Mouse (Mus musculus): ENCODE data around the gene Mical3.

DNA sequence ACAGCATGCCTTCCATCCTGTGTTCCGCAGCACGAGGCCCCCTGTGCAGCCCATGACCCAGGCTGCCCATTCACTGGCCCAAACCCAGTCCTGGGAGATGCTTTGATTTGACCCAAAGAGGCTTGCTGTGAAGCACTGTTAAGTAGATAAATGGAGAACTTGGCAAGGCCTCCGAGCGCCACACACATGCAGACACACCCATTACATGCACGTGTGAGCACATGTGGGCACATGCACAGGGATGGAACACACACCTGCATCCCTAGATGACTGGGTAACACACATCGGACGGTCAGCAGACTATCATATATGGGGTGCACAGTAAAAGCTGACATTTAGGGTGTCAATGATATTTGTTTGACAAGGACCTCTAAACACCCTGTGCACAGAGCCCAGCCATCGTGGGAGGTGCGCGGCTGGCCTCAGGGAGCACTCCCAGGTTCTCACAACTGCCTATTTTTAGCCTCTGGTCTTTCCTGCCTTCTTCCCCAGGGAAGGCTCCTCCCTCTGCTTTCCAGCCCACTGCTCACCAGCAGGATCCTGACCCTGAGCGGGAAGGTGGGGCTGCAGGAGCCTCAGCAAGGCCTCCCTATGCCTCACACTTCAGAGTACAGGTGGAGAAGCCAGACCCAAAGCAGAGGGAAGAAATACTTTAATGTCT lies 63.2 kb downstream of the Mical3 start:
- no peak for TF ChIP-seq CTCF (IDR thresholded peaks at IDR 0.05; ENCODE audit: low read depth, low read length)
- no peak for TF ChIP-seq POLR2A (IDR thresholded peaks at IDR 0.05; ENCODE audit: extremely low read depth, insufficient read depth, low read length)

Measured in liver, adult 2 months (tissue).